Mouse (Mus musculus) heart, embryonic 13.5 days (tissue): ENCODE measurements at regions not wholly inside any gene's neighbourhood (a gene's known extent, or its start where the extent isn't known, plus 50 kb on each side); places are given as distances from the start of the nearest gene placed in this dataset.

Experiments
- ATAC-seq: fragments of 200-750 bp; cut with Nextera tagmentation; 2 replicates; pipeline ENCODE4 v1.8.0; 2017; ENCODE audit warnings: moderate TSS enrichment; ENCODE audit not compliant: insufficient number of reproducible peaks, low FRiP score, low TSS enrichment; ENCODE audit errors: extremely low read depth
- H3K27ac ChIP-seq: fragments of 300-500 bp; sonication (generic); replicated peaks from 2 replicates; pipeline ENCODE4 v1.5.1; 2015; ENCODE audit warnings: moderate library complexity, mild to moderate bottlenecking, inconsistent platforms
- H3K27me3 ChIP-seq: fragments of 300-500 bp; sonication (generic); replicated peaks from 2 replicates; pipeline ENCODE4 v1.6.1; 2015; ENCODE audit warnings: mild to moderate bottlenecking, inconsistent platforms
- H3K36me3 ChIP-seq: fragments of 300-500 bp; sonication (generic); 2 replicates; pipeline ENCODE4 v1.6.1; 2015; ENCODE audit warnings: mild to moderate bottlenecking, inconsistent platforms
- H3K4me1 ChIP-seq: fragments of 300-500 bp; sonication (generic); 2 replicates; pipeline ENCODE4 v1.6.1; 2015; ENCODE audit warnings: inconsistent platforms
- H3K4me2 ChIP-seq: fragments of 300-500 bp; sonication (generic); 2 replicates; pipeline ENCODE4 v1.6.1; 2015; ENCODE audit warnings: inconsistent platforms, mild to moderate bottlenecking, moderate library complexity
- H3K4me3 ChIP-seq: fragments of 300-500 bp; sonication (generic); 2 replicates; pipeline ENCODE4 v1.5.1; 2015; ENCODE audit warnings: moderate library complexity, mild to moderate bottlenecking, inconsistent platforms
- H3K9ac ChIP-seq: fragments of 300-500 bp; sonication (generic); 2 replicates; pipeline ENCODE4 v1.6.1; 2015; ENCODE audit warnings: inconsistent platforms, mild to moderate bottlenecking, moderate library complexity
- H3K9me3 ChIP-seq: fragments of 300-500 bp; sonication (generic); 2 replicates; pipeline ENCODE4 v1.6.1; 2016; ENCODE audit warnings: inconsistent platforms
- WGBS: fragments of 180-500 bp; shearing (Covaris S2); methylation state at CpG from one replicate; pipeline ENCODE4 v1.1.7; 2015; ENCODE audit warnings: mixed read lengths; 5-methylcytosine and 5-hydroxymethylcytosine counted together

- no peak overlapping the region for H3K27ac ChIP-seq
- H3K36me3 ChIP-seq, result no peaks in the 10 kb centered on the region
- no peaks in the 10 kb centered on the region for H3K9me3 ChIP-seq
- 75% methylated on average over 2 of the region's 2 CpGs for WGBS
- H3K4me2 ChIP-seq, result no peak overlapping the region
- H3K4me1 ChIP-seq, result no peaks in the 10 kb centered on the region
- H3K4me3 ChIP-seq, result no peak overlapping the region
- H3K9ac ChIP-seq, result no peak overlapping the region
- H3K27me3 ChIP-seq, result no peaks in the 10 kb centered on the region
- no peak for ATAC-seq
These were observed 461.3 kb upstream of the Smarca2 start for GRCm38 (mm10) chr19:26143539-26143938.

GRCm38 (mm10) chr19:26151216-26151615 lies 453.6 kb upstream of the Smarca2 start:
- Histone ChIP-seq H3K4me1 (no peaks in the 10 kb centered on the region), H3K9ac (no peak overlapping the region), H3K9me3 (no peaks in the 10 kb centered on the region), H3K4me2 (no peak overlapping the region), H3K4me3 (no peak overlapping the region), H3K27me3 (no peaks in the 10 kb centered on the region), H3K27ac (no peak overlapping the region), H3K36me3 (no peaks in the 10 kb centered on the region)
- ATAC-seq, result no peak
- 69% methylated on average over 4 of the region's 4 CpGs for WGBS

- H3K27me3 ChIP-seq, result no peaks in the 10 kb centered on the region
- 49% methylated on average over 13 of the region's 13 CpGs for WGBS
- H3K9ac ChIP-seq, result no peak overlapping the region
- no peak for ATAC-seq
- no peaks in the 10 kb centered on the region for H3K4me1 ChIP-seq
- H3K36me3 ChIP-seq, result no peaks in the 10 kb centered on the region
- H3K9me3 ChIP-seq, result no peaks in the 10 kb centered on the region
- no peak overlapping the region for H3K4me3 ChIP-seq
- H3K4me2 ChIP-seq, result no peak overlapping the region
- no peak overlapping the region for H3K27ac ChIP-seq
These were observed 439.9 kb upstream of the Smarca2 start for GRCm38 (mm10) chr19:26164993-26165392.

- no peak overlapping the region for H3K4me3 ChIP-seq
- no peak overlapping the region for H3K27ac ChIP-seq
- no peak for ATAC-seq
- no peak overlapping the region for H3K4me2 ChIP-seq
- no peak overlapping the region for H3K9ac ChIP-seq
- WGBS, result 22% methylated on average over 4 of the region's 4 CpGs
- H3K36me3 ChIP-seq, result no peaks in the 10 kb centered on the region
- H3K27me3 ChIP-seq, result no peaks in the 10 kb centered on the region; the same call in 1 of the 2 replicates
- H3K4me1 ChIP-seq, result no peaks in the 10 kb centered on the region
- H3K9me3 ChIP-seq, result no peaks in the 10 kb centered on the region
These were observed 423.1 kb upstream of the Smarca2 start for GRCm38 (mm10) chr19:26181774-26182173.

- no peak overlapping the region for H3K9ac ChIP-seq
- no peak overlapping the region for H3K27ac ChIP-seq
- no peaks in the 10 kb centered on the region for H3K9me3 ChIP-seq
- WGBS, result 75% methylated on average over 7 of the region's 7 CpGs
- H3K4me1 ChIP-seq, result no peaks in the 10 kb centered on the region
- H3K27me3 ChIP-seq, result no peaks in the 10 kb centered on the region; the same call in 1 of the 2 replicates
- no peaks in the 10 kb centered on the region for H3K36me3 ChIP-seq
- ATAC-seq, result no peak
- no peak overlapping the region for H3K4me2 ChIP-seq
- H3K4me3 ChIP-seq, result no peak overlapping the region
These were observed 419.8 kb upstream of the Smarca2 start for GRCm38 (mm10) chr19:26185012-26185411.

GRCm38 (mm10) chr19:26190803-26191202 lies 414.0 kb upstream of the Smarca2 start:
- Histone ChIP-seq H3K4me3 (no peak overlapping the region), H3K9me3 (no peaks in the 10 kb centered on the region), H3K4me1 (no peaks in the 10 kb centered on the region), H3K27me3 (no peaks in the 10 kb centered on the region), H3K4me2 (no peak overlapping the region), H3K36me3 (no peaks in the 10 kb centered on the region), H3K9ac (no peak overlapping the region), H3K27ac (no peak overlapping the region)
- ATAC-seq, result no peak
- WGBS, result 72% methylated on average over 1 of the region's 1 CpGs

- Histone ChIP-seq H3K4me1 (no peaks in the 10 kb centered on the region), H3K36me3 (no peaks in the 10 kb centered on the region), H3K4me3 (no peak overlapping the region), H3K27me3 (no peaks in the 10 kb centered on the region), H3K9ac (no peak overlapping the region), H3K27ac (no peak overlapping the region), H3K4me2 (no peak overlapping the region), H3K9me3 (no peaks in the 10 kb centered on the region)
- ATAC-seq, result no peak
- 25% methylated on average over 1 of the region's 1 CpGs for WGBS
These were observed 411.2 kb upstream of the Smarca2 start for GRCm38 (mm10) chr19:26193664-26194063.

- no peak for ATAC-seq
- Histone ChIP-seq H3K36me3 (no peaks in the 10 kb centered on the region), H3K27me3 (no peaks in the 10 kb centered on the region), H3K4me3 (no peak overlapping the region), H3K4me2 (no peak overlapping the region), H3K9me3 (no peaks in the 10 kb centered on the region), H3K27ac (no peak overlapping the region), H3K9ac (no peak overlapping the region), H3K4me1 (no peaks in the 10 kb centered on the region)
- 54% methylated on average over 1 of the region's 1 CpGs for WGBS
These were observed 396.1 kb upstream of the Smarca2 start for GRCm38 (mm10) chr19:26208760-26209159.

GRCm38 (mm10) chr19:26234539-26234938 lies 370.3 kb upstream of the Smarca2 start:
- 48% methylated on average over 4 of the region's 4 CpGs for WGBS
- no peaks in the 10 kb centered on the region for H3K36me3 ChIP-seq
- H3K9ac ChIP-seq, result no peak overlapping the region
- H3K27me3 ChIP-seq, result no peaks in the 10 kb centered on the region
- no peak overlapping the region for H3K27ac ChIP-seq
- H3K9me3 ChIP-seq, result no peaks in the 10 kb centered on the region
- no peak overlapping the region for H3K4me3 ChIP-seq
- no peak for ATAC-seq
- no peaks in the 10 kb centered on the region for H3K4me1 ChIP-seq
- H3K4me2 ChIP-seq, result no peak overlapping the region

- H3K36me3 ChIP-seq, result no peaks in the 10 kb centered on the region
- no peaks in the 10 kb centered on the region for H3K4me1 ChIP-seq
- no peak overlapping the region for H3K4me3 ChIP-seq
- no peak overlapping the region for H3K4me2 ChIP-seq
- H3K27me3 ChIP-seq, result no peaks in the 10 kb centered on the region
- no peak overlapping the region for H3K9ac ChIP-seq
- H3K9me3 ChIP-seq, result no peaks in the 10 kb centered on the region
- 72% methylated on average over 6 of the region's 6 CpGs for WGBS
- no peak for ATAC-seq
- no peak overlapping the region for H3K27ac ChIP-seq
These were observed 360.8 kb upstream of the Smarca2 start for GRCm38 (mm10) chr19:26244067-26244466.

- no peak overlapping the region for H3K9ac ChIP-seq
- no peaks in the 10 kb centered on the region for H3K4me1 ChIP-seq
- H3K4me2 ChIP-seq, result no peak overlapping the region
- no peak overlapping the region for H3K4me3 ChIP-seq
- H3K27me3 ChIP-seq, result no peaks in the 10 kb centered on the region
- no peak overlapping the region for H3K27ac ChIP-seq
- no peak for ATAC-seq
- 74% methylated on average over 6 of the region's 6 CpGs for WGBS
- no peaks in the 10 kb centered on the region for H3K9me3 ChIP-seq
- no peaks in the 10 kb centered on the region for H3K36me3 ChIP-seq
These were observed 355.1 kb upstream of the Smarca2 start for GRCm38 (mm10) chr19:26249751-26250150.

- ATAC-seq, result no peak
- no peaks in the 10 kb centered on the region for H3K27me3 ChIP-seq
- H3K4me3 ChIP-seq, result no peak overlapping the region
- H3K4me1 ChIP-seq, result no peaks in the 10 kb centered on the region
- no peak overlapping the region for H3K9ac ChIP-seq
- no peak overlapping the region for H3K27ac ChIP-seq
- H3K9me3 ChIP-seq, result no peaks in the 10 kb centered on the region
- H3K4me2 ChIP-seq, result no peak overlapping the region
- H3K36me3 ChIP-seq, result no peaks in the 10 kb centered on the region
- 51% methylated on average over 4 of the region's 4 CpGs for WGBS
These were observed 346.2 kb upstream of the Smarca2 start for GRCm38 (mm10) chr19:26258677-26259076.
